Mouse (Mus musculus) megakaryocyte, embryonic 14.5 days (primary cell): Measurements from ENCODE around the gene Tmem143.

Source experiments
- FLI1 ChIP-seq: IDR thresholded peaks from 2 replicates; pipeline ENCODE4 v1.6.1; 2012; ENCODE audit warnings: low read length, inconsistent platforms, mixed read lengths
- GATA1 ChIP-seq: IDR thresholded peaks from 3 replicates; pipeline ENCODE4 v1.6.1; 2012; ENCODE audit warnings: mixed read lengths, low read length, inconsistent platforms, borderline replicate concordance

GRCm38 (mm10) chr7:45850661-45851060, 46.1 kb upstream of the Tmem143 start:
- TF ChIP-seq GATA1 (no peak), FLI1 (no peak)
